Mouse (Mus musculus) testis, adult 2 months (tissue): ENCODE results near the gene Sbf1. TPM values are rescaled to one million over a fixed set of nuclear protein-coding genes. Genes with fewer than 3 reads are reported as not detected.

ENCODE experiments used
- H3K27ac ChIP-seq: fragments of 200-500 bp; 2 replicates; pipeline ENCODE4 v1.5.1; 2012; ENCODE audit warnings: low read depth, low read length; ENCODE audit not compliant: control insufficient read depth, insufficient read depth
- H3K27me3 ChIP-seq: fragments of 200-500 bp; 2 replicates; pipeline ENCODE4 v1.6.1; 2012; ENCODE audit warnings: mild to moderate bottlenecking, low read length, moderate library complexity; ENCODE audit not compliant: control insufficient read depth, insufficient read depth
- H3K36me3 ChIP-seq: fragments of 200-500 bp; 2 replicates; pipeline ENCODE4 v1.6.1; 2012; ENCODE audit warnings: mild to moderate bottlenecking, low read length; ENCODE audit not compliant: control insufficient read depth, insufficient read depth
- H3K4me1 ChIP-seq: fragments of 200-500 bp; 2 replicates; pipeline ENCODE4 v1.6.1; 2012; ENCODE audit warnings: low read length; ENCODE audit not compliant: control insufficient read depth, insufficient read depth
- H3K4me3 ChIP-seq: fragments of 200-500 bp; 2 replicates; pipeline ENCODE4 v1.5.1; 2012; ENCODE audit warnings: low read depth, mild to moderate bottlenecking, low read length, moderate library complexity, mixed read lengths; ENCODE audit not compliant: control insufficient read depth
- CTCF ChIP-seq: fragments of 200-500 bp; IDR thresholded peaks from 2 replicates; pipeline ENCODE4 v1.5.1; 2012; ENCODE audit warnings: low read depth, mild to moderate bottlenecking, inconsistent platforms, low read length, moderate library complexity; ENCODE audit not compliant: control insufficient read depth, insufficient read depth, insufficient replicate concordance
- POLR2A ChIP-seq: fragments of 200-500 bp; IDR thresholded peaks from 2 replicates; pipeline ENCODE4 v1.6.1; 2012; ENCODE audit warnings: low read depth, mild to moderate bottlenecking, inconsistent platforms, low read length, moderate library complexity; ENCODE audit not compliant: control insufficient read depth
- polyA plus RNA-seq: library from polyadenylated mRNA; depleted of rRNA; stranded (reverse); fragments of >200 nt; gene quantifications from 2 replicates; pipeline ENCODE4 v1.2.3, GENCODE M21; 2012

Sbf1 gene
- polyA plus RNA-seq, 1 experiment = 170 TPM

DNA sequence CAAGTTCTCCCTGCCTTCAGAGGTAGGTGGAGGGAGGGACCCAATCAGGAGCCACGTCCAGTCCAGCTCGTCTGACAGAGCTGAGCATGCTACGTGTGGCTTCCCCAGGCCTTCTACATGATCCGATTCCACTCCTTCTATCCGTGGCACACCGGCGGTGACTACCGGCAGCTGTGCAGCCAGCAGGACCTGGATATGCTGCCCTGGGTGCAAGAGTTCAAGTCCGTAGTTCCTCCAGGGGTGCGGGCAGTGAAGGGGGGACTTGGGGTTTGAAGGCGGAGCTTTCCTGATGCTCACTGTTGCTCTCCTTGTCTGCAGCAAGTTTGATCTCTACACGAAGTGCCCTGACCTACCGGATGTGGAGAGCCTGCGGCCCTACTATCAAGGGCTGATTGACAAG, 21.3 kb upstream of the Sbf1 start:
- Histone ChIP-seq H3K27ac (no peak overlapping the region), H3K27me3 (no peaks in the 10 kb centered on the region), H3K4me3 (no peak overlapping the region), H3K36me3 (no peaks in the 10 kb centered on the region), H3K4me1 (peaks cover 8% of the 10 kb centered on the region)
- no peak for TF ChIP-seq CTCF
- TF ChIP-seq POLR2A = no peak

DNA sequence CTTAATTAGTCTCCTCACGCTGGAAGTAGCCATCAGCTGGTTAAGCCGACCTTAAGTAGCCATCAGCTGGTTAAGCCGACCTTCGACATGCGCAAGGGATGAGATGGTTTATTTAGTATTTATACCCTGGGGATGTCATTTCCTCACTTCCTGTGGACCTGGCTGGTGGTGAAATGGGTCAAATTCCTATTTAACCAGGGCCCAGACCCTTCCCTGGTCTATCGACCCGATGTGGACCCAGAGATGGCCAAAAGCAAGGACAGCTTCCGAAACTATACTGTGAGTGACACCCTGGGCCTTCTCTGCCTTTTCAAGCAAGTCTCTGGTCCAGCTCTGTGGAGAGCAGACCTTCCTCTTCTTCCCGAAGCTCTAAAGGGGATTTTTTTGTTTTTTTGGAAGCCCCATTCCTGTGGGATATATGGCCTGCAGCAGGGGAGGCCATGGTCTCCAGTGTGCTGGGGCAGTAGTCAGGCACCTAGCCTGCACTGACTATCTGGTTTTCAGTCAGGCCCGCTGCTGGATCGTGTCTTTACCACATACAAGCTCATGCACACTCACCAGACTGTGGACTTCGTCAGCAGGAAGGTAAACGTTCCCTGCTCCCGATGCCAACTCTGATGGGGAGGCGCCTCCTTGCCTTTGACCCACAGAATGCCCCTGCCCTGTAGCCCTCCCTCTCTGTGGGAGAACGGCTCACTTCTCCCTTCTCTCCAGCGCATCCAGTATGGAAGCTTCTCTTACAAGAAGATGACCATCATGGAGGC, 19.8 kb upstream of the Sbf1 start:
- Histone ChIP-seq H3K27ac (no peak overlapping the region), H3K36me3 (no peaks in the 10 kb centered on the region), H3K4me1 (peaks cover 8% of the 10 kb centered on the region), H3K4me3 (no peak overlapping the region), H3K27me3 (no peaks in the 10 kb centered on the region)
- TF ChIP-seq CTCF (no peak), POLR2A (no peak)

DNA sequence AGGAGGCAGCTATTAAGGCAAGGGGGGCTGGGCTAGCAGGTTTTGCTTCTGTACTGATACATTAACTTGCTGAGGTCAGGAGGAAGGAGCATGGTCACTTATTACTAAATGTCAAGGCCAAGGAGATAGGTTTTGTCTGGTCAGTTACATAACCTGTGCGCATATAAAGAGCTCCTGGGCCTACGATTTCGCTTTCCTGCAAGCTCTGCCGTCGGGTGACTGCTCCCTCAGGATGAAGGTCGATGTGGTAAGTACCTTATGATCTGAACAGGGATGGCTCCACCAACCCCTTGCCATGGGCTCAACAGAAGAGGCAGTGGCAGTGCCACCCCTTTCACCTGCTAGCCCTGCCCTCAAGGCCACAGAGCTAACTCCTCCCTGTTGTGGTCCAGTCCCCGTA, 19.2 kb upstream of the Sbf1 start, which contains the start of gene Miox:
Gene Miox, plus strand, starts transcription at position 128 of the 400 bp plus-strand sequence.
- Histone ChIP-seq H3K36me3 (no peaks in the 10 kb centered on the region), H3K4me1 (peaks cover 8% of the 10 kb centered on the region), H3K27ac (no peak within 1 kb of the TSS), H3K27me3 (no peaks in the 10 kb centered on the region), H3K4me3 (no peak within 1 kb of the TSS)
- TF ChIP-seq CTCF (no peak), POLR2A (no peak)

DNA sequence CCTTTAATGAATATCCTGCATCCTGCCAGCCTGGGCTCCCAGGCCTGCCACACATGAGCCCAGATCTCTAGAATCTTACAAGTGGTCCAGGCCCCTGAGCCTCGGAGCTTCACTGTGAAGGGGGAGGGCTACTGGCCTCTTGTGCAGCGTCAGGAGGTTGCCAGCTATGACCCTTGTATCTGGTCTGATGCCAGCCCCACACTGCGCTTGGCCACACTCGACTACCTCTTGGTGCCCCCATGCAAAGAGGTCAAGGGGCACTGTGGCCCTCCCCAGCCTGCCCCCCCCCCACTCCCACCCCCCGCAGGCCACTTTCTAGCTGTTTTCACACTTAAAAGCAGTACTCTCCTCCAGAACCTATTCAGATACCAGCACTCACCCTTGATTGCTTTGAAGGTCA, 11.3 kb upstream of the Sbf1 start:
- no peak for TF ChIP-seq POLR2A
- TF ChIP-seq CTCF = no peak
- Histone ChIP-seq H3K4me3 (no peak overlapping the region), H3K27me3 (no peaks in the 10 kb centered on the region), H3K36me3 (no peaks in the 10 kb centered on the region), H3K4me1 (peaks cover 4% of the 10 kb centered on the region; the same call in 1 of the 2 replicates), H3K27ac (no peak overlapping the region)

DNA sequence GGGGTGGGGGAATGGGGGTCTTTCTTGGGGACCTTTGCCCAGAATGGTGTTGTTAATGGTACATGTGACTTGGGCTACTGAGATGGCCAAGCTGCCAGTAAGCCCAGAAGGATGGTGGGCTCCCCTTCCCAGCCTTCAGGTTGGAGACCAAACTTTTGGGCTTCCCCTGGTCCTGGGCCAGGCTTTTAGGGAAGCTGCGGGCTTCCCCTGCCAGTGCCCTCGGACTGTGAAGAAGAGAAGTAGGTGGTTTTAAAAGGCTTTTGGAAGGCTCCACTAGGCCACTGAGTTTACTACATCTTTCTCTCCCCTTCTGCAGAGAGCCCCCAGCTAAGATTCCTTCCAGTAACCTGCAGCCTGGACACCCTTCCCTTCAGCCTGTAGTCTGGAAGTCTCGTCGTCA, 8.5 kb upstream of the Sbf1 start:
- Histone ChIP-seq H3K4me3 (no peak overlapping the region), H3K27ac (no peak overlapping the region), H3K27me3 (no peaks in the 10 kb centered on the region), H3K4me1 (peaks cover 4% of the 10 kb centered on the region; the same call in 1 of the 2 replicates), H3K36me3 (no peaks in the 10 kb centered on the region)
- TF ChIP-seq POLR2A = no peak
- TF ChIP-seq CTCF = no peak

DNA sequence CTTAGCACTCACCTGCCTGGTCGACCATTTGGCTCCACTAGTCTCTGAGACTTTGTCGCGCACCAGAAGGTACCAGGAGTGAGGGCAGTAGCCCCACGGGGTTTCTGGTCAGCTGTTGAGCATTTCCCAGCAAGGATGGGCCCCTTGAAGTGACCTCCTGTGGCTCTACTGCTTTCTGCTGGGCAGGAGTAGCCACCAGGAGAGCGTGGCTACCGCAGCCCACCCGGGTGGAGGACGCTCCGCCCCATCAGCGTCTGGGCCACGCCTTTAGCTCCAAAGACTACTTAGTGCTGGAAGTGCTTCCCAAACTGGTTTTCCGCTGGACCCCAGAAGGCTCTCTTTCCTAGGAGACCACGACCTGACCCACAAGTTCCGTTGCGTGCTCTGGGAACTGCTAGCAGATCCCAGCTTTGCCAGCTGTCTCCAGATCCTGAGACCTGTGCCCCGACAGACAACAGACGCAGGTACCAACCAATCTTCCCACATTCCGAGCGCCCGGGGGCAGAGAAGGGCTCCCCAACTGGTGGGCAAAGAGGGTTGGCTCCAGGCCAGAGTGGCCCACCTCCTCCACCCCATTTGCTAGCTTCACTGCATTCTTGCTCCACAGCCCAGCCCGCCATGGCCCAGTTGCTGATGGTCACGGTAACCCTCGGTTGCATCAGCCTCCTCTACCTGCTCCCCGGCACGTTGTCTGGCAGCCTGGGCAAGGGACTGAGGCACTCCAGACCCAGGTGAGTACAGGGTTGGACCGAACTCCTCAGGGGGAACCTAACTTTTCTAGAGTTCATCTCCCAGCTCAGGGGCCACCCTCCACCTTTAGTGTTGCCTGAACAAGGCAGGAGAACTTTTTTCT, 7.8 kb upstream of the Sbf1 start, which contains the start of gene Adm2:
Gene Adm2, plus strand, starts transcription at position 51 of the 853 bp plus-strand sequence.
- TF ChIP-seq POLR2A (no peak), CTCF (no peak)

DNA sequence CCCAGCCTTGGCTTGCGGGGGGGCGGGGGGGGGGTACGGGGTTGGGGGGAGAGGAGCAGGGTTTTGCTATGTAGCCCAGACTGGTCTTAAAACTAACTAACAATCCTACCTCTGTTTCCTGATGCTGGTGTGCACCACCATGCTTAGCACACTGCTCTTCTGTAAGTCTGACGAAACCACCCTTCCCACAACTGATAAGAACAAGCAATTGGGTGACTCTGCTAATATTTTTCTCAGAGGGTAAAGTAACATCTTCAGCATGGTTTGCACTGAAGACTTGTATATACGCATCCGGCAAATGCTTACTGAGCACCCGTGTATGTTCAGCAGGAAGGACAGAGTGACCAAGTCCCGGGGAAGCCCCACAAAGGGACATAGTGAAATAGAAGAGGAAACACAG, 6.2 kb upstream of the Sbf1 start:
- H3K4me3 ChIP-seq = no peak overlapping the region
- H3K27ac ChIP-seq = no peak overlapping the region
- no peak for TF ChIP-seq POLR2A
- H3K4me1 ChIP-seq = peaks cover 5% of the 10 kb centered on the region
- H3K36me3 ChIP-seq = no peaks in the 10 kb centered on the region
- H3K27me3 ChIP-seq = no peaks in the 10 kb centered on the region

More for the DNA sequence above, 7.8 kb upstream of the Sbf1 start, which contains the start of gene Adm2:
- peaks cover 4% of the 10 kb centered on the region; the same call in 1 of the 2 replicates for H3K4me1 ChIP-seq
- no peaks in the 10 kb centered on the region for H3K36me3 ChIP-seq
- peak within 1 kb of the TSS; percentile 23; the same call in 1 of the 2 replicates for H3K4me3 ChIP-seq
- no peak within 1 kb of the TSS for H3K27ac ChIP-seq
- no peaks in the 10 kb centered on the region for H3K27me3 ChIP-seq
